Comparison of ENCODE assay signal across 20 mouse cellular contexts in the genomic region with DNA sequence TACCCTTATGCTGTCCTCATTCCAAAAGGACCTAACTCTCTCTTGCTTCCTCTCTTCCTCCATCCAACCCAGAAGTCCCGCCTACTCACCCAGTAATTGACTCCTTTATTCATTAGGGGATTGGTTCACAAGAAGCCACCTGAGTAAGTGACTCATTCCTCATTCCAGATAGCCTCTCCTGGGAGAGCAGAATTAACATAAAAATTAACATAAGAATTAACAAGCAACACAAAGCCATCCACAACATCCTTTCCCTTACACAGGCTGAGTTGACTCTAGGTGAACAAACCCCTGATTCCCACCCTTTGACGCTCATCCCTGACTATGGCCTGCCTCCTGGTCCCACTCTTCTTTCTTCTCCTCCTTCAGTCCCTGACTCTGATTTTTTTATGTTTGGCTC. TPM values are rescaled to one million over a fixed set of nuclear protein-coding genes. Genes with fewer than 3 reads are reported as not detected.
"Had no signal": no experiment of that assay in that cellular context is flagged by ENCODE, and none has a peak within 500 bp of the region (broad histone marks: within the 10 kb centered on the region; RNA-seq: fewer than 3 reads in every experiment).

No protein-coding gene starts in this region.

- H3K27ac ChIP-seq: midbrain, embryonic 10.5 days; midbrain, embryonic 12.5 days; neural tube, embryonic 13.5 days; neural tube, embryonic 15.5 days had no signal

- ATAC-seq: midbrain, embryonic 16.5 days had no signal

- H3K4me1 ChIP-seq: midbrain, embryonic 10.5 days; midbrain, embryonic 12.5 days; neural tube, embryonic 13.5 days; neural tube, embryonic 15.5 days had no signal

- H3K9ac ChIP-seq: lung, embryonic 14.5 days; midbrain, embryonic 12.5 days; neural tube, embryonic 13.5 days; neural tube, embryonic 15.5 days had no signal

- H3K9me3 ChIP-seq: midbrain, embryonic 10.5 days; midbrain, embryonic 12.5 days; neural tube, embryonic 13.5 days; neural tube, embryonic 15.5 days had no signal

- H3K4me2 ChIP-seq: lung, embryonic 14.5 days; midbrain, embryonic 12.5 days; neural tube, embryonic 13.5 days; neural tube, embryonic 15.5 days had no signal

- H3K4me3 ChIP-seq: midbrain, embryonic 10.5 days; midbrain, embryonic 12.5 days; myocyte; neural tube, embryonic 13.5 days; neural tube, embryonic 15.5 days had no signal

- H3K27me3 ChIP-seq: midbrain, embryonic 12.5 days; neural tube, embryonic 13.5 days; neural tube, embryonic 15.5 days had no signal

- DNase-seq: lung, adult 18-20 months; lung, embryonic 14.5 days; lung, postnatal 10 days; lung, postnatal 4 days; midbrain, embryonic 14.5 days; retina, postnatal 1 day; right cerebral cortex, adult 18-20 months; right cerebral cortex, postnatal 25 days; right cerebral cortex, postnatal 4 days; spleen, adult 18-20 months; thymus, adult 18-20 months; thymus, postnatal 14 days; thymus, postnatal 36 days had no signal

- H3K36me3 ChIP-seq: midbrain, embryonic 10.5 days; midbrain, embryonic 12.5 days; neural tube, embryonic 13.5 days; neural tube, embryonic 15.5 days had no signal

RNA-seq across cellular contexts. Expression of gene Ccn2, which starts 36.9 kb away (rescaled TPM):
- total RNA-seq: megakaryocyte-erythroid progenitor cell, adult 5-6 weeks had no signal
